Mouse (Mus musculus): ENCODE measurements around the gene 1700123L14Rik. TPM values are rescaled to one million over a fixed set of nuclear protein-coding genes. Genes with fewer than 3 reads are reported as not detected.
A peak's percentile ranks its signal among the peaks of the same experiment; 100 is the strongest.
"Not testable (repeated sequence)": the region's sequence is repeated elsewhere in the genome, so short reads cannot be mapped to it uniquely, and the experiment has no call there.

Gene 1700123L14Rik
- 0.11 and 0.18 TPM in 2 replicates for polyA plus RNA-seq (2012; rRNA removed)

GRCm38 (mm10) chr6:96165818-96166379, at the start of gene 1700123L14Rik:
Gene 1700123L14Rik, minus strand, starts transcription at chr6:96166243.
- no peaks in the 10 kb centered on the region for H3K27me3 ChIP-seq (replicated peaks; ENCODE audit: control insufficient read depth, insufficient read depth, low read length)
- no peaks in the 10 kb centered on the region for H3K4me1 ChIP-seq (ENCODE audit: control insufficient read depth, insufficient read depth, low read length)
- TF ChIP-seq POLR2A (IDR thresholded peaks at IDR 0.05; ENCODE audit: low read depth, low read length) = no peak
- TF ChIP-seq CTCF (conservative IDR thresholded peaks at IDR 0.05; ENCODE audit: insufficient read depth, insufficient read length, low read depth, low read length) = no peak
- no peak within 1 kb of the TSS for H3K27ac ChIP-seq (ENCODE audit: insufficient read depth, low read depth, low read length)
- no peak within 1 kb of the TSS for H3K4me3 ChIP-seq (ENCODE audit: insufficient read depth, low read depth, low read length)
- WGBS = 81% methylated on average over 18 of the region's 18 CpGs
- H3K36me3 ChIP-seq (ENCODE audit: control insufficient read depth, insufficient read depth, low read length) = no peaks in the 10 kb centered on the region
- no peak for DNase-seq

- Histone ChIP-seq H3K4me1 (ENCODE audit: control insufficient read depth, insufficient read depth, low read length) (no peaks in the 10 kb centered on the region), H3K27me3 (replicated peaks; ENCODE audit: control insufficient read depth, insufficient read depth, low read length) (no peaks in the 10 kb centered on the region; the same call in 1 of the 2 replicates), H3K4me3 (ENCODE audit: insufficient read depth, low read depth, low read length) (no peak overlapping the region), H3K27ac (ENCODE audit: insufficient read depth, low read depth, low read length) (no peak overlapping the region), H3K36me3 (ENCODE audit: control insufficient read depth, insufficient read depth, low read length) (no peaks in the 10 kb centered on the region)
- WGBS = 95% methylated on average over 2 of the region's 2 CpGs
- TF ChIP-seq CTCF (conservative IDR thresholded peaks at IDR 0.05; ENCODE audit: insufficient read depth, insufficient read length, low read depth, low read length) = no peak
- DNase-seq = no peak
Observed at GRCm38 (mm10) chr6:96205395-96205794, 39.4 kb upstream of the 1700123L14Rik start.

- not testable (repeated sequence) for DNase-seq; H3K27me3 ChIP-seq (replicated peaks; ENCODE audit: control insufficient read depth, insufficient read depth, low read length); H3K36me3 ChIP-seq (ENCODE audit: control insufficient read depth, insufficient read depth, low read length); H3K27ac ChIP-seq (ENCODE audit: insufficient read depth, low read depth, low read length); H3K4me3 ChIP-seq (ENCODE audit: insufficient read depth, low read depth, low read length); H3K4me1 ChIP-seq (ENCODE audit: control insufficient read depth, insufficient read depth, low read length)
- WGBS = 89% methylated on average over 2 of the region's 2 CpGs
Observed at GRCm38 (mm10) chr6:96198991-96199390, 32.9 kb upstream of the 1700123L14Rik start.

- TF ChIP-seq POLR2A (IDR thresholded peaks at IDR 0.05; ENCODE audit: low read depth, low read length) (no peak), CTCF (conservative IDR thresholded peaks at IDR 0.05; ENCODE audit: insufficient read depth, insufficient read length, low read depth, low read length) (no peak)
- DNase-seq = no peak
- WGBS = 64% methylated on average over 2 of the region's 2 CpGs
- H3K27me3 ChIP-seq (replicated peaks; ENCODE audit: control insufficient read depth, insufficient read depth, low read length) = no peaks in the 10 kb centered on the region
- no peaks in the 10 kb centered on the region for H3K4me1 ChIP-seq (ENCODE audit: control insufficient read depth, insufficient read depth, low read length)
- no peak overlapping the region for H3K4me3 ChIP-seq (ENCODE audit: insufficient read depth, low read depth, low read length)
- no peaks in the 10 kb centered on the region for H3K36me3 ChIP-seq (ENCODE audit: control insufficient read depth, insufficient read depth, low read length)
- no peak overlapping the region for H3K27ac ChIP-seq (ENCODE audit: insufficient read depth, low read depth, low read length)
Observed at GRCm38 (mm10) chr6:96186517-96186916, 20.5 kb upstream of the 1700123L14Rik start.

- 46% methylated on average over 4 of the region's 4 CpGs for WGBS
- Histone ChIP-seq H3K4me1 (ENCODE audit: control insufficient read depth, insufficient read depth, low read length) (no peaks in the 10 kb centered on the region), H3K27ac (ENCODE audit: insufficient read depth, low read depth, low read length) (no peak overlapping the region), H3K36me3 (ENCODE audit: control insufficient read depth, insufficient read depth, low read length) (no peaks in the 10 kb centered on the region), H3K4me3 (ENCODE audit: insufficient read depth, low read depth, low read length) (no peak overlapping the region), H3K27me3 (replicated peaks; ENCODE audit: control insufficient read depth, insufficient read depth, low read length) (no peaks in the 10 kb centered on the region)
- TF ChIP-seq CTCF (conservative IDR thresholded peaks at IDR 0.05; ENCODE audit: insufficient read depth, insufficient read length, low read depth, low read length) (no peak), POLR2A (IDR thresholded peaks at IDR 0.05; ENCODE audit: low read depth, low read length) (no peak)
- DNase-seq = peak; percentile 36
Observed at GRCm38 (mm10) chr6:96183392-96183791, 17.3 kb upstream of the 1700123L14Rik start.

- no peak for DNase-seq
- H3K36me3 ChIP-seq (ENCODE audit: control insufficient read depth, insufficient read depth, low read length) = no peaks in the 10 kb centered on the region
- no peak overlapping the region for H3K4me3 ChIP-seq (ENCODE audit: insufficient read depth, low read depth, low read length)
- H3K4me1 ChIP-seq (ENCODE audit: control insufficient read depth, insufficient read depth, low read length) = no peaks in the 10 kb centered on the region
- no peak overlapping the region for H3K27ac ChIP-seq (ENCODE audit: insufficient read depth, low read depth, low read length)
- TF ChIP-seq CTCF (conservative IDR thresholded peaks at IDR 0.05; ENCODE audit: insufficient read depth, insufficient read length, low read depth, low read length) = no peak
- TF ChIP-seq POLR2A (IDR thresholded peaks at IDR 0.05; ENCODE audit: low read depth, low read length) = no peak
- H3K27me3 ChIP-seq (replicated peaks; ENCODE audit: control insufficient read depth, insufficient read depth, low read length) = no peaks in the 10 kb centered on the region
Observed at GRCm38 (mm10) chr6:96178530-96178929, 12.5 kb upstream of the 1700123L14Rik start.

GRCm38 (mm10) chr6:96173681-96174080, 7.6 kb upstream of the 1700123L14Rik start:
- 75% methylated on average over 3 of the region's 3 CpGs for WGBS
- Histone ChIP-seq H3K4me3 (ENCODE audit: insufficient read depth, low read depth, low read length) (no peak overlapping the region), H3K4me1 (ENCODE audit: control insufficient read depth, insufficient read depth, low read length) (no peaks in the 10 kb centered on the region), H3K27ac (ENCODE audit: insufficient read depth, low read depth, low read length) (no peak overlapping the region), H3K36me3 (ENCODE audit: control insufficient read depth, insufficient read depth, low read length) (no peaks in the 10 kb centered on the region), H3K27me3 (replicated peaks; ENCODE audit: control insufficient read depth, insufficient read depth, low read length) (no peaks in the 10 kb centered on the region)
- DNase-seq = no peak
- TF ChIP-seq CTCF (conservative IDR thresholded peaks at IDR 0.05; ENCODE audit: insufficient read depth, insufficient read length, low read depth, low read length) (no peak), POLR2A (IDR thresholded peaks at IDR 0.05; ENCODE audit: low read depth, low read length) (no peak)

GRCm38 (mm10) chr6:96167031-96167430, 988 bp upstream of the 1700123L14Rik start:
- H3K27me3 ChIP-seq (replicated peaks; ENCODE audit: control insufficient read depth, insufficient read depth, low read length) = no peaks in the 10 kb centered on the region
- H3K27ac ChIP-seq (ENCODE audit: insufficient read depth, low read depth, low read length) = no peak overlapping the region
- H3K4me3 ChIP-seq (ENCODE audit: insufficient read depth, low read depth, low read length) = no peak overlapping the region
- DNase-seq = no peak
- TF ChIP-seq CTCF (conservative IDR thresholded peaks at IDR 0.05; ENCODE audit: insufficient read depth, insufficient read length, low read depth, low read length) (no peak), POLR2A (IDR thresholded peaks at IDR 0.05; ENCODE audit: low read depth, low read length) (no peak)
- H3K36me3 ChIP-seq (ENCODE audit: control insufficient read depth, insufficient read depth, low read length) = no peaks in the 10 kb centered on the region
- no peaks in the 10 kb centered on the region for H3K4me1 ChIP-seq (ENCODE audit: control insufficient read depth, insufficient read depth, low read length)

All from kidney, adult 2 months (tissue).